Mouse (Mus musculus): ENCODE results near the gene Lcn12.

Gene Lcn12

DNA sequence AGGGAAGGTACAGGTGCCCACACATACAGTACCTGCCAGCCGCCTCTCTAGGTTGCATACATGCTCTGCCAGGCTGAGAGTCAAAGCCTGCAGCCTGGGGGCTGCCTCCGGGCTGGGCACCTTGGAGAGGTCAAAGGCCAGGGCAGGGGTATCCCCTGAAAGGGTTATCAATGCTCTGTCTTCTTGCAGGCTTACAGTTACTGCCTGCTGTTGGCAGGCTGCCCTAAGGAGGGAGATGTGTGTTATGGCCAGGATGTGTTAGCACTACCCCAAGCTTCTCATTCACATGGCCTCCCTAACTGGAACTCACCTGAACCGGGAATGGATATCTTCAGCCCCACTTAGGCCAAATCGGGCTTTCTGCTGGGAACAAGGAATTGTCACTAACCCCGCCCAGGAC lies 33.6 kb downstream of the Lcn12 start:
- peak; percentile 35 for DNase-seq (ENCODE audit: low read depth)

- DNase-seq (ENCODE audit: low read depth) = peak; percentile 36
These were observed 34.8 kb downstream of the Lcn12 start for GRCm38 (mm10) chr2:25458911-25459310.

DNA sequence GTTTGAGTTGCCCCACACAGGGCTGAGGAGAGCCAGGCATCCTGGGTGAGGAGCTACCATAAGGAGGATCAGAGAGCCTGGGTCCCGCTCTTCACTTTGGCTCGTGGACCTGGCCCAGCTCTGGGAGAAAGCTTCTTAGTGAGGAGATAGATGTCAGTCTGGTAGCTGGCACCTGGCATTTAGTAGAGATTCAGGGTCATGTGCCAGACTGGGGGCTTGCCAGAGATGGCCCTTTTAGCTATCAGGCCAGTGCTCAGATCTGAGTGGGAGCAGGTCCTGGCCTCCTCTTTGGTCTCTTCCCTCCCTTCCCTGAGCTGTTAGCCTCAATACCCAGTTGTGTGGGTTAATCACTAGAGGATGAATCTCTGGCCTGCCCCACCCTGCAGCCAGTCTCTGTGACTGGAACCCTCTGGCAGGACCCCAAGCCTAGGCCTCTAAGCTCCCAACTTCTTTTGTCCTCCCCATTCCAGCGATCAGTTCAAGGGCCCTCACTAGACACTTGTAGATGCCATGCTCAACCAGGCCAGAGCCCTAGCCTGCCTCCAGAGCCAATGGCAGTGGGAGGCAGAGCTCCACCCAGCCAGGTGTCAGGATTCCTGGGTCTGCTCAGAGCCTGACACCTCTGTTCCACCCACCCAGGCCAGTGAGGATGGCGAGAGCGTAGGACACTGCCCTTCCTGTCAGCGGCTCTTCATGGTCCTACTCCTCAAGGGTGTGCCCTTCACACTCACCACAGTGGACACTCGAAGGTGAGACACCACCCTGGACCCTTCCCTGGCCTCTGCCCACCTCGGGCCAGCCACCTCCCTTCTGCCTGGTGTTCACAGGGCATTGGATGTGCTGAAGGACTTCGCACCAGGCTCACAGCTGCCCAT lies 36.5 kb downstream of the Lcn12 start:
- DNase-seq (ENCODE audit: low read depth) = no peak

DNA sequence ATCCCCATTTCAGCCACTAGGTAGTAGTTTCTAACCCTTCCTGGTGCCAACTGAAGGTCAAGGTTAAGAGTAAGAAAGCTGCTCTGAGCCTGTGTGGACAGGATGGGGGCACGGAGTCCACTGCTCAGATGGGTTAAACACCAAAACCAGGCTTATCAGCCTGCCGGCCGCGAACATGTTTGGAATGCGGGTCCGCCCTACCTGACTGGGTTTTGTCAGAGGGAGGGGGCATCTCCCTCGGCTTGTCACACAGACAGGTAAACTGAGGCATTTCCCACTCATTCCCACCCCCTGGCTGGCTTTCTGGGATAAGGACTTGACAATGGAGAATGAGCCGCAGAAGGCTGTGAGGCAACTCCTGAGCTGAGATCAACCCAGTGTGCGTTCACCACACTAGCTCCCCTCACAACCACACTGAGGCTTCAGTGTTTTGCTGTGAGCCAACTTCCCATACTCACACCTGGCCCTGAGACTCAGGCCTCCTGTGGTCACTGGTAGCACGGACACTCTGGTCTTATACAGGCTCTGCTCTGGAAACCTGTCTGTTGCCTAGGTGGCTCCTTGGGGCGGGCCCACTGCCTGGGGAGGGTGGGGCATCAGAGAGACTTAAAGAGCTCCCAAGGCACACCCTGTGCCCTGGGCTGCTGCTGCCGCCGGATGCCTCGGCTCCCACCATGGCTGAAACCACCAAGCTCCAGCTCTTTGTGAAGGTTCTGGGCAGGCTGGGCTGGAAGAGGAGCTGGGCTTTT lies 37.3 kb downstream of the Lcn12 start, which contains the start of gene Clic3:
Gene Clic3 (plus strand): TSS at position 634 of the 749 bp plus-strand sequence.
- no peak for DNase-seq (ENCODE audit: low read depth)

DNA sequence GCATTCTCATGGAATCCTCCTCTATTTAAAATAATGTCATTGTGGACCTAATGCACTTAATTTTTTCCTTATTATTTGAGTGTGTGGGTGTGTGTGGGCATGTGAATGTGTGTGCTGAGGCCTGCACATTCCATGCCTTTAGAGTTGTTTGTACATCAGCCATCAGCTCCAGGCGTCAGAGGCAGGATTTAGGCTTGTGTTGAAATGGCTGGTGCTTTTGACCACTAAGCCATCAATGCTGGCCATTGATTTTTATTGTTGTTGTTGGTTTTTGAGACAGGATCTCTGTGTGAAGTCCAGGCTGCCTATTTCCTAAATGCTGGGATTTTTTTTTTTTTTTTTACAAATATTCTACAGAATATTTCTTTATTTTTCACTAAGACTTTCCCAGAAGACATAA lies 40.8 kb downstream of the Lcn12 start:
- no peak for DNase-seq (ENCODE audit: low read depth)

DNA sequence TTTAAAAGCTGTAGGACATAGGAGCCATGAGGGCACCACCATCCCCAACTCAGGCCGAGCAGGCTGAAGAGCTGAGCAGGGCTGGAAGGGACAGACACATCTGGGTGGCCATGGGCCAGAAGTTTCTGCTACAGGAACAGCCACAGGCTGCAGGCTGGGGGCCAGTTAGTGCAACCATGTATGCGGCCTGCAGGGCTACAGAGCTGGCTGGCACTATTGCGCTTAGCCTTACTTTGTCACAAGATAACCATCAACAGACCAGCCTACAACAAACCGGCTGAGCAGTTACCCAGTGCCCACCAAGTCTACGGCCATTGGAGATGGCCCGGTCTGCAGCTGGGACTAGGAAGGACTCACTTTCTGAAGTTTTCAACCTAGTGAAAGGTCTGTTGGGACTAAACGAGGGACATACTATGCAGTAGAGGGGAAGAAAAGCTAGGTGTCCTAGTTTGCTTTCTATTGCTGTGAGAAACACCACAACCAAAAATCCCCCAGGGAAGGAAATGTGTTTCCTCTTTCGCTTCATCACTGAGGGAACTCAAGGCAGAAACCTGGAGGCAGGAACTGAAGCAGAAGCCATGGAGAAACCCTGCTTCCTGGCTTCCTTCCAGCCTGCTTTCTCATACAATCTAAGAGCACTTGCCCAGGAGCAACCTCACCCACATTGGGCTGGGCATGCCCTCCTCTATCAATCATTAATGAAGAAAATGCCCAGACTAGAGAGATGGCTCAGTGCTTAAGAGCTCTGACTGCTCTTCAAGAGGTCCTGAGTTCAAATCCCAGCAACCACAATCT lies 42.7 kb downstream of the Lcn12 start:
- peak; percentile 73 for DNase-seq (ENCODE audit: low read depth)

GRCm38 (mm10) chr2:25442682-25443081 lies 51.0 kb downstream of the Lcn12 start:
- DNase-seq (ENCODE audit: low read depth) = no peak

- DNase-seq (ENCODE audit: low read depth) = no peak
These were observed 52.6 kb downstream of the Lcn12 start for GRCm38 (mm10) chr2:25441067-25441466.
